Mouse (Mus musculus) yolk sac, embryonic 10.5 days (tissue): ENCODE measurements at regions not wholly inside any gene's neighbourhood (a gene's known extent, or its start where the extent isn't known, plus 50 kb on each side); places are given as distances from the start of the nearest gene placed in this dataset.

Source experiments
- DNase-seq: peaks from one replicate; pipeline ENCODE4 v3.0.0-alpha.2; 2017; ENCODE audit warnings: low spot score

GRCm38 (mm10) chr16:71622664-71623063 is 685.4 kb upstream of the Robo1 start:
- no peak for DNase-seq

GRCm38 (mm10) chr16:71640361-71640760 is 667.7 kb upstream of the Robo1 start:
- DNase-seq, result no peak

GRCm38 (mm10) chr16:71643223-71643622 is 664.9 kb upstream of the Robo1 start:
- DNase-seq, result no peak

- DNase-seq, result peak; percentile 3
Measured at GRCm38 (mm10) chr16:71678075-71678701, 629.9 kb upstream of the Robo1 start.

- no peak for DNase-seq
Measured at GRCm38 (mm10) chr16:71693464-71693863, 614.6 kb upstream of the Robo1 start.

DNA sequence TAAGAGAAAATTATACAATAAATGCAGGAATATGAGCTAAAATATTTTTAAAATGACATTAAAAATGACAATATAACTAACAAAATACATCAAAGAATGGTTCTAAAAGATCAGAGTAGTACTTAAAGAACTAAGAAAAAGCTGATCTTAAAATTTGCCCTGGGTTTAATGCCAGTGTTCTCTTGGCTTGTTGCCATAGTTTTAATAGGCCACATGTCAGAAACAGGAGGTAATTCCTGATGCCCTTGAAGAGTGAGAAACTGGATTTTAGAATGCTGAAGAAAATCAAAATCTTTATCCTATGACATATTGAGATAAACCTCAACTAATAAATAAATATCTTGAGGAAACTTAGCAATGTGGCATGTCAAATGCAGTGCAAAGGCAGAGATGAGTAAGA is 602.3 kb upstream of the Robo1 start:
- no peak for DNase-seq

GRCm38 (mm10) chr16:71709684-71710083 is 598.4 kb upstream of the Robo1 start:
- DNase-seq, result no peak

- DNase-seq, result no peak
Measured at GRCm38 (mm10) chr16:71711879-71712278, 596.2 kb upstream of the Robo1 start.

GRCm38 (mm10) chr16:71717207-71717606 is 590.9 kb upstream of the Robo1 start:
- no peak for DNase-seq

DNA sequence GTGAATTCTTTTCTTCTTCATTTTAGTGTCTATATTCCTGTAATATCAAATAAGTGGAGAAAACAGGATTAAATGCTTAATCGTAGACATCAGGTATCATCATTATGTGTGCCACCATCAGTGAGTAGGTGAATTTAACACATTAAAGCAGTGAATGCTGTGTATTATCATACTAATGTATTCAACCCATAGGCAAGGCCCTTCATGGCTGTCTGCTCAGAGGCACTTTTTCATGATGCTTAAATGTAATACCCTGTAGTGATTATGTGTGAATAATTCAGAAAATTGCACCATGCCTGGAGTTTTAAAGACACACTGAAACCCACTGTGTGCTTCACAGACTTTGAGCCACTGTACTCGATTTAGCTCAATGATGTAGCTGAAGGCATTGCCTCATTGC is 583.2 kb upstream of the Robo1 start:
- DNase-seq, result no peak

DNA sequence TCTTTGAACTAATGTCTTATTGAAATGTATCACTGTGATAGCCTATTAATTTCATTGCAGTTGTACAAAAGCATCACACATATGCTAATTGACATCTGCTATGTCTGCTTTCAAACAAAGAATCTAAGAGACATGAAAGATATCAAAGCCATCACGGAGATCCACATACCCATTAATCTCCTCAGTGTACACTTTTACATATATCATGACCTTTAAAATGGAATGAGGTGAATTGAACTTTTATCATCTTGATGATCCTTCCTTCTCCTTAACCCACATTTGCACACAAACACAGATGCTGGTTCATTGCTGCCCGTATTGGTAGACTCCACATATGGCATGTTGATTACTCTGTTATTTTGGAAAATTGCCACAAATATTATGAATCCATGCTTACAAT is 570.2 kb upstream of the Robo1 start:
- DNase-seq, result no peak

GRCm38 (mm10) chr16:71739104-71739503 is 569.0 kb upstream of the Robo1 start:
- no peak for DNase-seq

DNA sequence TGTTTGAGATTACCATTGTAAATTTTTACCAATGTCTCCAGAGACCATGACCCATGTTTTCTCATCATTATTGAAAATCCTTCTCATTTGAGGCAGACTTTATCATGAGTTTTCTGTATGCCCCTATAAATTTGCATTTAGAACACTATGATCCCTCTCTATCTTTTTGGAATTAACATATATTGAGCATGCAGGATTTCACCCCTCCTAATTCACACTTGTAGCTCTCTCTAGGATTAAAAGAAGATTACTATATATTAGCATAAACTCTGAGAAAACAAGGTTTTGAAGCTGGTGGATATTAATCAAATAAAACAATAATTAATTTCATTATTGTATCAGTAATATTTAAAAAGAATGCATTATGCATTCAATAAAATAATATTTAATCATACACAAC is 527.2 kb upstream of the Robo1 start:
- no peak for DNase-seq

DNA sequence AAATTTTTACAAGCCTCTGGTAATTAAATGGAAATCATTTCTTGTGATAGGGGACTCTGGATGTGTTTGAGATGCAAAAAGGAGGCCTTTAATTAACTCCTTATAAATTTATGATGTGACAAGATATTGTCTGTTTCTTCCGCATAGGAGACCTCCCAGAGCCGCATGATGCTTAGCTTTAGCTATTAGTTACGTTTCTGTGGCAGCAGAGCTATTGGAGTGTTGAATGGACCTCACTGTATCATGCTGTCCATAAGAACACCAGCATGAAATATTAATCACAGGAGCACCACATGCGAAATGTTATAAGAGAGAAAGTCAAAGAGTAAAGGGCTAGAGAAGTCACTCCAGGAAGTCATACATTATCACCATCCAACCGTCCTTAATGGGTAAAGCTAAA is 495.3 kb upstream of the Robo1 start:
- no peak for DNase-seq

GRCm38 (mm10) chr16:71835325-71835724 is 472.8 kb upstream of the Robo1 start:
- DNase-seq, result no peak

DNA sequence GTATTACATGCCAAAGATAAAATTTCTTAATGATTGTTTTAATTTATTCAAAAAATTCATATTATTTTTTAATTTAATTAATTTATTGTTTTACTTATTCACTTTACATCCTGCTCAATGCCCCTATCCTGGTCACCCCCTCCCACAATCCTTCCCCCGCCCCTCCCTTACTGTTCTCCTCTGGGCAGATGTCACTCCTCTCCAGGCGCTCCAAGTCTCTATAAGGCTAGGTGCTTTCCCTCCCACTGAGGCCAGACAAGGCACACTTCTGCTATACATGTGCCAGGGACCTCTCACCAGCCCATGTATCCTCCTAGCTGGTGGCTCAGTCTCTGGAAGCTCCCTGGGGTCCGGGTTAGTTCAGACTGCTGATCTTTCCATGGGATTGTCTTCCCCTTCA is 458.0 kb upstream of the Robo1 start:
- no peak for DNase-seq

GRCm38 (mm10) chr16:71851590-71852190 is 456.4 kb upstream of the Robo1 start:
- DNase-seq, result no peak

- DNase-seq, result no peak
Measured at GRCm38 (mm10) chr16:71857877-71858276, 450.2 kb upstream of the Robo1 start.

- no peak for DNase-seq
Measured at GRCm38 (mm10) chr16:71860205-71860604, 447.9 kb upstream of the Robo1 start.

GRCm38 (mm10) chr16:71885701-71886100 is 422.4 kb upstream of the Robo1 start:
- no peak for DNase-seq

DNA sequence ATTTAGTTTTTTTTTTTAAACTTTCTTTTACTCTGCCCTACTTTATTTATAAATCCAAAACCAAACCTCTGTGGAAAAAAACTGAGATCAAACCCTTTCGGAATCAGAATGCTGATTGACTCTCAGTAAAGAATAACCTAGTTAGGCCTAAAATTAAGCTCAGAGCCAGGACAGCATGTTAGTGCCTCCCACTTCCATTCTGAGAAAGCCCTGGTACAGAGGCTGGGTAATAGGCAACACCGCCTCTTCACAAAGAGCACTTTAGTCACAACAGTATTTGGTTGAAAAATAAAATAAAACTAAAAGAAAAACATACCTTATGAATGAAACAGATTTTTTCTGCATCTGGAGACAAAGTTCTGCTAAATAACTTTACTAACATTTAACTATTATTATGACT is 418.4 kb upstream of the Robo1 start:
- DNase-seq, result no peak

GRCm38 (mm10) chr16:71923111-71923510 is 385.0 kb upstream of the Robo1 start:
- DNase-seq, result no peak

GRCm38 (mm10) chr16:71944165-71944564 is 363.9 kb upstream of the Robo1 start:
- DNase-seq, result no peak

DNA sequence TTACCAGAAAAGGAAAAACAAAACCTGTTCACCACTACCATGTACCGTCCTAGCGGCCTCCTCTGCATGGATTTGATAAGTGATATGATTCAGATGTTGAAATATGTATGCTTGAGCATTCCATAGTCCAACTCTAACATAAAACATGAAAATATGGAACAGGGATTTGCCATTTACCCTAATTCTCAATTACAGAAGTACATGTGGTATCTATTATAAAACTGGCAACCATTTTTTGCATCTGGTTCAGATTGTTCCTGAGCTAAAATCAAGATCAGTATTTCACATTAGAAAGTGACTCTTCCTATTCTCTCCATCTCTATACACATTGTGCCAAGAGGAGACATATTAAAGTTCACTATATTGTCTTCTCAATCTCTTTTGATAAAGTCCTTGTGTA is 363.3 kb upstream of the Robo1 start:
- no peak for DNase-seq
